Mouse (Mus musculus) layer of hippocampus, adult 18-20 months (tissue): ENCODE measurements at regions not wholly inside any gene's neighbourhood (a gene's known extent, or its start where the extent isn't known, plus 50 kb on each side); places are given as distances from the start of the nearest gene placed in this dataset.
A peak's percentile ranks its signal among the peaks of the same experiment; 100 is the strongest.
"Not testable (repeated sequence)": the region's sequence is repeated elsewhere in the genome, so short reads cannot be mapped to it uniquely, and the experiment has no call there.

Experiments
- DNase-seq, 2 experiments: peaks; one replicate each; pipeline ENCODE4 v3.0.0; 2022; ENCODE audit warnings: low spot score in 2 of 2

DNA sequence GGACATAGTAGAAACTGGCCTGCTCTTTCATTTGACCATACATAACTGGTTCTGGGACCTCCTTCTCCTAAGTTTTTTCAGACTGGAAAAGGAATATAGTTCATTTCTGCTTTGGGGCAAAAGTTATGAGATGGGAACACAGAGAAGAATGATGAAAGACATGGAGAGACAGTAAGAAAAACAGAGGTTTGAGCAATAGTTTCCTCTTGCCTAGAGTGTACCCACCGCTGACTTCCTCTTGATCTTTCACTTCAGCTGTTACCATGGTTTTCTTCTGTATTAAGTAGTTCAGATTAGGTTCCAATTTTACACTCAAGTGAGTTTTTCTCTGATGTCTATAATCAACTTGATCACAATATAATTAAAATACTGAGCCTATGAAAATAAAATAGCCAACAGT lies 120.7 kb upstream of the Thrb start:
- no peak for DNase-seq

DNA sequence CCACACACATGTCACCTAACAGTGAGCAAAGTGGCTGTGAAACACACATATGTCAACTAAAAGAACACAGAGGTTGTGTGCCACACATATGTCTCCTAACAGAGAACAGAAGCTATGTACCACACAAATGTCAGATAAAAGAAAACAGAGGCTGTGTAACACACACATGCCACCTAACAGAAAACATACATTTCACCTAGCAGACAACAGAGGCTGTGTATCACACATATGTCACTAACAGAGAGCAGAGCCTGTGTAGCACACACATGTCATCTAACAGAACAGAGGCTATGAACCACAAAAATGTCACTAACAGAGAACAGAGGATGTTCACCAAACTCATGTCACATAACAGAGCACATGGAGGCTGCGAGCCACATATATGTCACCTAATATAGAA lies 103.6 kb upstream of the Thrb start:
- DNase-seq = no peak

DNA sequence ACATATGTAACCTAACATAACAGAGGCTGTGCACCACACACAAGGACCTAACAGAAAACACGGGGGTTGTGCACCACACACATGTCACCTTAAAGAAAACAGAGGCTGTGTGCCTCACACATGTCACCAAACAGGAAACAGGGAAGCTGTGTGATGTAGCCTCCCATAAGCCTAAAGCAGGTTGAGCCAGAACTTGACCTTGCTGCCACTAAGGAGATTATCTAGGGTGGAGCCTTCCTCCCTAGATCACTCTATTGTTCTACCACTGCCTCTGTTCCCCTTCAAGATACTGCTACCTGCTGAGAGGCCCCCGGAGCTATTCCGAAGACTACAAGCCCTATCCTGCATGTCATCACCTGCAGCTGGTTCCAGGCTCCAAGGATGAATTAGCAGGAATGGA lies 100.1 kb upstream of the Thrb start:
- not testable (repeated sequence) for DNase-seq

DNA sequence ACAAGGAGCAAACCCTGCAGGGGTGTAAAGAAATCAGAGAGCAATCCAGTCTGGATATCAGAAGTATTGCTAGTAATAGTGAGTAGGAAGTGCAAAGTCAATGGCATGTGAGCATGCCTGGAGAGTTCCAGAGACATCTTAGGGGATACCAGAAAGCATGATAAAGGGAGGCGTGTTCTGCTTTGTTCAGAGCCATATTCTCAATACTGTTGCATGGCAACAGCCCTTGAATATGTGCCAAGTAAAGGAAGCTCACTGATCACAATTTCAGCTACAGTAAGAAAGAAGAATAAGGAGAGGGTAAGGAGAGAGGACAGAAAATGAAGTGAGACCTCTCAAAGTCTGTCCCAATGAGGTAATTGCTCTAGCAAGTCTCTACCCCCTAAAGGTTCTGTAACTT lies 92.1 kb upstream of the Thrb start:
- DNase-seq = peak; percentile 6 to 28

DNA sequence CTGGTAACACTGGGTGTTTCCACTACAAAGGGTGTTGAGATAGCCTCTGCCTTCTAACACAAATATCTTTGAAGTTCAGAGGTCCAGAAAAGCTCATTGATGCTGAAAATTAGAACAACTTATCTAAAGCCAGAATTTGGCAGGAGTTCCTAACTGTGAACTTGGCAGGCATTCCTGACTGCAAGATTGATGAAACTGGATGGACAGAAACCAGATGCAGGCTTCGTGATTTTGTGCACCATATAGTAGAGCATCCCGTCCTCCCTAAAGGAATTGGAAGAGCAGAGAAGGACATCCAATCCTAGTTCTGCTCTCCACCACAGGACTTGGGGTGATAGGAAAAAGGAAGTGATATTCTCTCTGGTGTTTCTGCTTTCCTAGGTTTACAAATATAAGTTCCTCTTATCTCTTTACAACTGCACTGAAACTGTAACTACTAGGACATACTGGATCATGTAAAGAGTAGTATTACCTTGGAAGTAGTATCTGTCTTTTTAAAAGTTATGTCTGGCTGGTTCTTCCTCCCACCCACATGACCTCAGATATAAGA lies 90.9 kb upstream of the Thrb start:
- no peak for DNase-seq

DNA sequence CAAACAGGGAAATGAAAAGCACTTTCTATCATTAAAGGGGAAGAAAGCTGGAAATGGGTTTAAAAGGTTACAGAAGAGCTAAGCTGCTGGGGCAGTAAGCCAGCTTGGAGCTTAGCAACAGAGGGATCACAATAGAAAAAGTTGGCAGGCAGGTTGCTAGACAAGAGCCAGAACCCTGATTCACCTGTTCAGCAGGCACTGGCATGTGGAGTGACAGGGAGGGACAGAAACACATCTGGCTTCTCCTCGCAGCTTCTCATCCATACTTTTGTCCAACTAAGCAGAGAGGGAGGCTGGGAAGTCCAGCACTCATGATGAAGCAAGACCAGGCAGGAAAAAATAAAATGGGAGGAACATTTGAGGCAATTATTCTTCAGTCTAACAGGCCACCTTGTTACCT lies 81.3 kb upstream of the Thrb start:
- DNase-seq = no peak

DNA sequence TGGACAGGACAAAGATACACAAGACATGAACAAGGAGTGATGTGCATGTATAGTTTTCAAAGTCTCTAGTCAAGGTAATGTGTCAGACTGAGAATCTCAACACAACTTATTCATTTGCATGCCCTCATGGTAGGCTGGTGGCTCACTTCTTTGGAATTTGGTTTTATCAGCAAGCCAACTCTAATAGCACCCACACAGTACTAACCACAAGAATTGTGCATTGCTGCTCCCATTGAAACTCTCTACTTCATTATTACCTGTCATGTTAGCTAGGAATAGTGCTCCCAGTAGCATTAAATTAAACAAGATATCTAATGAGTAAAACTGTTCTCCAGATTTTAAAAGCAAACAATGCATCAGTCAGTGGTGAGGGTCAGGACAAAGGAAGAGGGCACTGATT lies 70.5 kb upstream of the Thrb start:
- DNase-seq = no peak

DNA sequence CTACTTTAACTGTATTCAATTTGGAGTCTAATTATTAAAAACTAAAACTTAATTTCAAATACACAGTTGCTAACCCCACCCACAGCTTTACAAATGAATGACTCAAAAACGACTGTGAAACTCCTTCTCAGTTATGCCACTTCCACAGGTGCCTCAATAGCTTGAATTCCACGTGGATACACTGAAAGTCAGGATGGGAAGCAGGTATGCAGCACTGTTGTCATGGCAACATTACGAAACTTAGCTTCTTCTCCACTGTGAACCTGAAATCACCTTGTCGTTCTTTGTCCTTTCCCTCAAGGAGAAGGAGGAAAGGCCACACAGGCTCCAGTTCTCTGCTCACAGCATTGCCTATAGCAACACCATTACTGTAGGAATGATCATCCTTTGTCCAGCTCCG lies 60.5 kb upstream of the Thrb start:
- no peak for DNase-seq

DNA sequence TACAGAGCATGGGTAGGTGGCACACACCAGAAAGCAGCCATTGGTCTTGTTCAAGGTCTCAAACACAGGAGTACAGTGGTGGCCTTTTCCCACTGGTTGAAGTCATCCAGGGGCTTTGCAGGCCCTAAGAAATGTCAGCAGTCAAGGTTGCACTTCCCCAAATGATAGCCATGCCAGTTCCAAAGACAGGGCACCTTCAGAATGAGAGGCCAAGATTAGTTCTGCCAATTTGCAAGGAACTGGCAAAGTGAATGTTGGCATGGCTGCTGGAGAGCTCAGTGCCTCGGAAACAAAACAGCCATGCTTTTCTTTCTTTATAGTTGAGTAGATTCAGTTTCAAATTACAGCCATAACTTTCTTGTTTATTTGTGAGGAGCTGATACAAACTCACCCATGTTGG lies 57.7 kb upstream of the Thrb start:
- DNase-seq = no peak

DNA sequence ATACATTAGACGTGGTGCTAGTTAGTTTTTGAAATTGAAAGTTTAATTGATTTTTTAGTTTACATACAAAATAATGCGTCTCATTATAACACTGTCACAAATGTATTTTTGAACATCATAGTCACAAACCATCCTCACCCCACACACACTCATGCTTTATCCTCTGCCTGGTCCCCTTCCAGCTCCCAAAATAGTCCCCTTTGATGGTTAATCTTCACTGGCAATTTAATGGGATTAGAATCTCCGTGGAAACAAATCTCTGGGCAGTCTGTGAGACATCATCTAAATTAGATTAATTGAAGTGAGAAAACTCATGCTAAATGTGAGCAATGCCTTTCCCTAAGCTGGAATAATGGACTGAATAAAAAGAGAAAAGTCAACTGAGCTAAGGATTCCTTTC lies 54.0 kb upstream of the Thrb start:
- DNase-seq = peak in 1 of 2 experiments; percentile 9

DNA sequence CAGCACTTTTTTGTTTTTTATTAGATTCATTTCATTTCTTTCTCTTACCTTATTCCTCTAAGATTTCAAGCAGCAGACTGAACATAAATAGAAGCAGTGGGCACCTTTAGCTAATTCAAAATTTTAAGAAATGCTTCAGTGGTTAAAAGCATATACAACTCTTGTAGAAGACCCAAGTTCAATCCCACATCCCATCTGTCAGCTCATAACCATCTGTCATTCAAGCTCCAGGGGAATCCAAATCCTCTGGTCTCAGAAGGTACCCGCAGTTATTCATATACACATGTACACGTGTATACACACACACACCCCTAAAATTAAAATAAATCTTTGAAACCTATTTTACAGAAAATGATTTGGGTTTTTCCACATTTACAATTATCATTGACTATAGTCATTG lies 52.9 kb upstream of the Thrb start:
- peak; percentile 25 to 43 for DNase-seq
